Mouse (Mus musculus): ENCODE data around the gene Cdadc1.

DNA sequence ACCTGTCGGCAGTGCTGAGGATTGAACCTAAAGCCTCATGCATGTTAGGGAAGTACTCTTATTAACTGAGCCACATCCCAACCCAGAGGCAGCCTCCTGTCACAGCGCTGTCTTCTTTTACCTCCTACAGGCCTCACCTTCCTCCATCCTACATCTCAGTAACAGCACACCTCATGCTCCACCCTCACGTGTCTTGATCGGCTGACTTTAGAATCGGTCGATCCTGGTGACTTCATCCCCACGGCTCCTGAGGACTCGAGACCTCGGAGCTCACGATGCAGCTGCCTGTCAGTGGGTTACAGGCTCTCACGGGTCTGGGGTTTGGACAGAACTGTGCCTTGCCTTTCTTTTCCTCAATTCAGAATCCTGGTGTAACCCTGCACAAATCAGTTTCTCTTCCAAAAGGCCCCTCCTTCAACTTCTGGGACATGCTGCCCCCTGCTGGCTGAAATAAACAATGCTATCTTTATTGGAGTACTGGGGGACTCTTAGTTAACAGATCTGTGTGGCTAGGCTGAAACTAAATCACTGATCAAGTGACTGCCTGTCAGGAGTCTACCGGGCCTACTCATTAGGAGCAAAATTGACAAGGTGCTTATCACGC lies 41.7 kb downstream of the Cdadc1 start:
- peak; percentile 91 for TF ChIP-seq CTCF (IDR thresholded peaks at IDR 0.05; ENCODE audit: low read depth)
- no peak for TF ChIP-seq EP300 (optimal IDR thresholded peaks at IDR 0.05)

Data from stomach, postnatal 0 days (tissue).